Mouse (Mus musculus) olfactory bulb, adult 2 months (tissue): ENCODE measurements around the gene Fam98b. TPM values are rescaled to one million over a fixed set of nuclear protein-coding genes. Genes with fewer than 3 reads are reported as not detected.

Source experiments
- H3K27ac ChIP-seq: fragments of 200-500 bp; 2 replicates; pipeline ENCODE4 v1.5.1; 2012; ENCODE audit warnings: low read depth, low read length; ENCODE audit not compliant: insufficient read depth
- H3K4me1 ChIP-seq: fragments of 200-500 bp; 2 replicates; pipeline ENCODE4 v1.6.1; 2012; ENCODE audit warnings: low read length; ENCODE audit not compliant: control insufficient read depth, insufficient read depth
- H3K4me3 ChIP-seq: fragments of 200-500 bp; 2 replicates; pipeline ENCODE4 v1.5.1; 2012; ENCODE audit warnings: mild to moderate bottlenecking, low read depth, low read length, moderate library complexity; ENCODE audit not compliant: insufficient read depth
- CTCF ChIP-seq: fragments of 200-500 bp; IDR thresholded peaks from 2 replicates; pipeline ENCODE4 v1.5.1; 2012; ENCODE audit warnings: low read depth, mild to moderate bottlenecking, low read length, moderate library complexity; ENCODE audit not compliant: insufficient read depth
- POLR2A ChIP-seq: fragments of 200-500 bp; IDR thresholded peaks from 2 replicates; pipeline ENCODE4 v1.6.1; 2012; ENCODE audit warnings: mild to moderate bottlenecking, low read depth, low read length, moderate library complexity; ENCODE audit not compliant: insufficient read depth
- WGBS: fragments of 180-500 bp; shearing (Covaris S2); methylation state at CpG from one replicate; pipeline ENCODE4 v1.1.7; 2018; 5-methylcytosine and 5-hydroxymethylcytosine counted together
- polyA plus RNA-seq: library from polyadenylated mRNA; stranded (reverse); fragments of >200 nt; gene quantifications from 2 replicates; pipeline ENCODE4 v1.2.4, GENCODE M21; 2012; ENCODE audit warnings: low replicate concordance; ENCODE audit not compliant: missing spikeins, insufficient read depth, insufficient read length

Fam98b gene
- polyA plus RNA-seq, result not detected in 2 replicates

DNA sequence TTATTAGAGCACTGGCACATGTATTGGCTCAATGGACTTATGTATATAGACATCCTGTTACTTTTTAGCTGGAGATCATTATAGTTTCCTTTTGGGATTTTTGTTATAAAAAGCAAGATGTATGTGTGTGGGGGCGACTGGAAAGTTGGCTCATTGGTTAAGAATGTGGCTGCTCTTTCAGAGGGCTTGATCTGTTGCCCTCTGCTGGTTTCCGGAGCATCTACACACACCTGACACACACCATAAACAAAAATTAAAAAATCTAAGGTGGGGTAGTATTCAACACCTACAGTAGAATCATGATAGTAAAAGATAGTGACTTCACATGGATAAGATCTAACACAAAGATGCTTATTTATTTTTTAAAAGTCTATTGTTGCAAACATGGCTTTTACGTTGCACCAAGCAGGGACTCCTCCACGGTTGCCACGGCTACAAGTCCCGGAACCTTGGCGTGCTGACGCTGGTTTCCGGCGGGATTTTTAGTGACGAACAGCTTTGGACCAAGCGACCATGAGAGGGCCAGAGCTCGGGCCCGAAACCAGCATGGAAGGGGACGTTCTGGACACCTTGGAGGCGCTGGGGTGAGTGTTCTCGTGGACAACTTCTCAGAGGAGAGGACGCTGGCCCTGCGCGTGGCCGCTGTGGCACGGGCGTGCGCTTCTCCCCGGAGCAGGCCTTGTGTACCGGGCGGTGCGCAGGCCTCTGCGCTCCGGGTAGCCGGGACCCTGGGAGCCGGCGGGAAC is at the start of gene Fam98b:
Gene Fam98b (plus strand): TSS at position 485 of the 746 bp plus-strand sequence.
- no peak for TF ChIP-seq CTCF
- TF ChIP-seq POLR2A, result peak; percentile 79; the same call in 1 of the 2 replicates
- peak within 1 kb of the TSS; percentile 84; the same call in 1 of the 2 replicates for H3K27ac ChIP-seq
- peaks cover 5% of the 10 kb centered on the region; the same call in 1 of the 2 replicates for H3K4me1 ChIP-seq
- H3K4me3 ChIP-seq, result peak within 1 kb of the TSS; percentile 94
- WGBS, result under 1% methylated on average over 33 of the region's 33 CpGs

DNA sequence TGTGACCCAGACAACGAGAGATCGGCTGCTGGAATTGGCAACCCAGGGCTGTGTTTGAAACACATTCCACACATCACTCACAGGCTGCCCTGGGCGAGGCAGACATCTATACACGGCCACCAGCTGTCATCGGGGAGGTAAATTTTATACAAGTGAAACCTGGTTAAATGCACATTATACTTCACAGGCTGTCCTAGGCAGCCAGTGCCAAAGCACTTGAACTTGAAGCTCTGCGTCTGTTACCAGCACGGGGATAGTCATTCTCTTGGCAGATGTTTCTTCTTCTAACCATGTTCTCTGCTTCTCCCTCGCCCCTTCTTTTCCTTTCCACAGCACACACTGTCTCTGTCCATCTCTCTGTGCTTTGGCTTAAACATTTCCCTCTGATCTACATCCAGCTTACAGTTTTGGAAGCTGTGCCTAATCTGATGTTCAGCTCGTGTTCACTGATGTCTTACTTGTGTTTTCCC is 48.6 kb upstream of the Fam98b start:
- no peak overlapping the region for H3K27ac ChIP-seq
- peaks cover 4% of the 10 kb centered on the region for H3K4me1 ChIP-seq
- TF ChIP-seq CTCF, result no peak
- no peak for TF ChIP-seq POLR2A
- 49% methylated on average over 9 of the region's 9 CpGs for WGBS
- H3K4me3 ChIP-seq, result no peak overlapping the region

GRCm38 (mm10) chr2:117203350-117203749 is 46.2 kb upstream of the Fam98b start:
- WGBS, result 40% methylated on average over 5 of the region's 5 CpGs
- TF ChIP-seq POLR2A (no peak), CTCF (no peak)
- 0 out of 2 replicates have a peak overlapping the region, but pooled peaks have one; percentile 3 for H3K27ac ChIP-seq

DNA sequence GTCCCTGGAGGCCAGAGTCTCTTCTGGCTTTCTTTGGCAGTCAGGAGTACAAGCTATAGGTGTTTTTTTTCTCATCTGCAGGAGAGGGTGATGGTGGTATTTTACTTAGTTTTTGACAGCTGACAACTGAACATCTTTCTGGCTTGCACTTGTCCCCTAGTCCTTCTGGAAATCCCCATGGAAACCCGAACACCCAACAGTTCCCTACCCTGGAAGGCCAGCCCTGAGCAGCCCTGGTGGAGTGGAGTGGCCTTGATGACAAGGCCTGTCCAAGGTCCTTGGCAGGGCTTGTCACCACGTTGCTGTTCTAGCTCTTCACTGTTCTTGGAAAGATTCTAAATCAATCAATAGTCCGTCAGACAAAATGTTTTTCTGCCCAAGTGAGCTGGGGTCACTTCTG is 45.0 kb upstream of the Fam98b start:
- Histone ChIP-seq H3K27ac (no peak overlapping the region), H3K4me1 (peaks cover 4% of the 10 kb centered on the region), H3K4me3 (no peak overlapping the region)
- TF ChIP-seq POLR2A (no peak), CTCF (no peak)
- 66% methylated on average over 3 of the region's 3 CpGs for WGBS

More at GRCm38 (mm10) chr2:117203350-117203749, 46.2 kb upstream of the Fam98b start:
- Histone ChIP-seq H3K4me3 (no peak overlapping the region), H3K4me1 (peaks cover 4% of the 10 kb centered on the region)

GRCm38 (mm10) chr2:117205066-117205465 is 44.5 kb upstream of the Fam98b start:
- WGBS, result 92% methylated on average over 6 of the region's 6 CpGs
- no peak overlapping the region for H3K4me3 ChIP-seq
- no peak overlapping the region for H3K27ac ChIP-seq
- TF ChIP-seq POLR2A (no peak), CTCF (no peak)
- H3K4me1 ChIP-seq, result peaks cover 4% of the 10 kb centered on the region

GRCm38 (mm10) chr2:117210416-117211085 is 39.0 kb upstream of the Fam98b start:
- Histone ChIP-seq H3K4me1 (0 out of 2 replicates have a peak, but pooled peaks cover 4% of the 10 kb centered on the region), H3K27ac (no peak overlapping the region), H3K4me3 (no peak overlapping the region)
- no peak for TF ChIP-seq CTCF
- no peak for TF ChIP-seq POLR2A
- 10% methylated on average over 6 of the region's 6 CpGs for WGBS

DNA sequence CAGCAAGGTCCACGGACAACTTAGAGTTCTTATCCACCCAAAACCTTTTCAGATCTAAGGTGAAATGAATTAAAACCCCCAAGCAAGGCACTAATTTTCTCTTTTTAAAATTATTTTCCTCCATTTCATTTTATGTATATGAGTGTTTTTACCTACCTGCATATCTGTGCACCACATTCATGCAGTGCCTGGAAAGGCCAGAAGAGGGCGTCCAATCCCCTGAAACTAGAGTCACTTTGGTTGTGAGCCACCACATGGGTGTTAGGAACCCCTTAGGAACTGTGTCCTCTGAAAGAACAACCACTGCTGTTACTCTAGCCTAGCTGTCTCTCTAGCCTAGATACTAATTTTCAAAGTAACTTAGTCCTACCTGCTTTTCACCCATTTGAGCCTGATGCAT is 33.4 kb upstream of the Fam98b start:
- peaks cover 6% of the 10 kb centered on the region; the same call in 1 of the 2 replicates for H3K4me1 ChIP-seq
- TF ChIP-seq CTCF (no peak), POLR2A (no peak)
- WGBS, result 71% methylated on average over 2 of the region's 2 CpGs
- H3K27ac ChIP-seq, result no peak overlapping the region
- no peak overlapping the region for H3K4me3 ChIP-seq

- Histone ChIP-seq H3K27ac (no peak overlapping the region), H3K4me3 (no peak overlapping the region), H3K4me1 (peaks cover 6% of the 10 kb centered on the region; the same call in 1 of the 2 replicates)
- WGBS, result 13% methylated on average over 15 of the region's 15 CpGs
- TF ChIP-seq CTCF, result no peak
- no peak for TF ChIP-seq POLR2A
Observed at GRCm38 (mm10) chr2:117217695-117218216, 31.8 kb upstream of the Fam98b start.

GRCm38 (mm10) chr2:117219536-117219935 is 30.0 kb upstream of the Fam98b start:
- WGBS, result 96% methylated on average over 4 of the region's 4 CpGs
- TF ChIP-seq POLR2A (no peak), CTCF (no peak)

More at GRCm38 (mm10) chr2:117219536-117219935, 30.0 kb upstream of the Fam98b start:
- Histone ChIP-seq H3K27ac (no peak overlapping the region), H3K4me3 (no peak overlapping the region), H3K4me1 (peaks cover 3% of the 10 kb centered on the region; the same call in 1 of the 2 replicates)
